Mouse (Mus musculus): ENCODE results near the gene Mef2c. TPM values are rescaled to one million over a fixed set of nuclear protein-coding genes. Genes with fewer than 3 reads are reported as not detected.
A peak's percentile ranks its signal among the peaks of the same experiment; 100 is the strongest.

Mef2c gene
- total RNA-seq, 2 experiments from 2014 or later, result 119 to 131 TPM

GRCm38 (mm10) chr13:83713661-83714291, 209.9 kb downstream of the Mef2c start:
- Histone ChIP-seq H3K4me3 (peak overlapping the region; percentile 50), H3K27ac (peak overlapping the region; percentile 100)
- peak in 1 of 2 experiments; percentile 33 for DNase-seq (ENCODE audit: low spot score in 2 of 2)
- no peak for TF ChIP-seq CTCF (conservative IDR thresholded peaks at IDR 0.05)

DNA sequence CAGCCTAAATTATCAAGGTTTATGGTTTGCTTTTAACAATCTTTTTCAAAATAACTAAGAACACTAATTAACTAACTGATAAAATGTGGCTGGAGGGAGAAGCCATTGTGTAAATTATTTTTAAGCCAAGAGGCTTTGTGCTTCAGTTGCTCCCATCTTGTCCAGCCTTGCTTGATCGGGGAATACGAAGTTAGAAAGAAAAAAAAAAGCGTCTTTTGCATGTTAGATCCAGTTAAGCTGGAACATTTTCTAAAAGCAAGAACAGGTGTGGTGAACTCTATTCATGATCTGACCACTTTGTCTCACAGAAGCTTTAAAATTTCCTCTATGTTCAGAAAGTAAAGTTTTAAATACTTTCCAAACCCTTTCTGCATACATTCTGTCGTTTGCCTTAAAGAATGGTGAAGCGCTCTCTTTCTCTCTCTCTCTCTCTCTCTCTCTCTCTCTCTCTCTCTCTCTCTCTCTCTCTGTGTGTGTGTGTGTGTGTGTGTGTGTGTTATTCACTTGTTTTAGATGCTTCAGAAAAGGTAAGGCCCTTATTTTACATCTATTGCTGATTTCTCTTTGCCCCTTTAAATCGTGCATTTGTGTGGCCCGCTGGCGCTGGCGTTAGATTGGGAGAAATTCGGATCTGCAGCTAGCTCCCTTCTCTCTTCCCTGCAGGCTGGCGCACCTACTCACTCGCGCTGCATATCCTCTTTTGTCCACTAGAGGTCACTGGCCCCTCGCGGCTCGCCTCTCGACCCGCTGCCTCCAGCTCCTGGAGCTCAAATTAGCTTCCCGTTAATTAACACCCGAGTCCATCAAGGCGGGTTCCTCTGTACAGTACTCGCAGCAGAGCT, 210.9 kb downstream of the Mef2c start:
- peak overlapping the region; percentile 88 for H3K4me3 ChIP-seq
- peak overlapping the region; percentile 100 for H3K27ac ChIP-seq
- peak; percentile 97 for DNase-seq (ENCODE audit: low spot score in 2 of 2)
- peak; percentile 96 for TF ChIP-seq CTCF (conservative IDR thresholded peaks at IDR 0.05)

DNA sequence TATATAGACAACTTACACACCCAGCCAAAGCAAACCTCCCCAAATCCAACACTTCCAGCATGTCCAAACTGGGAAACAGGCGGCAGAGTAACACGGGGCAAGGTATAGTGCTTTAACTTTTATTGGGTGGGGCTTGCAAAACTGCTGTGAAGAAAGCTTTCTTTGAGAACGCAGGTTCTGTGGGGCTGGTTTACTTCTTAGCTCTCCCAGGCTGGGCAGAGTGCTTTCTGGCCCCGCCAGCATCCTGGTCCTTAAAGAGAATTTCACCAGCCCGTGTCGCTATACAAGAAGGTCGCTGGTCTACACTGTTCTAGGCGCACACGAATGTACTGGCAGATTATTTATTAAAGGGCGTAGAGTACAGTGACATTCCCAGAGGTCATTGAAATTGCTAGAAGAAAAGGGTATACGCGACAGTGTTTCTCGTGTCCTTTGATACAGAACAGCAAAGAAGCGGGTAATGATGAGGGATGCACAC, 211.5 kb downstream of the Mef2c start:
- H3K4me3 ChIP-seq, result peak overlapping the region; percentile 88
- TF ChIP-seq CTCF (conservative IDR thresholded peaks at IDR 0.05), result no peak; the same call in 1 of the 2 replicates
- DNase-seq (ENCODE audit: low spot score in 2 of 2), result no peak
- peak overlapping the region; percentile 100 for H3K27ac ChIP-seq

GRCm38 (mm10) chr13:83715971-83716615, 212.3 kb downstream of the Mef2c start:
- H3K4me3 ChIP-seq, result peak overlapping the region; percentile 88
- peak overlapping the region; percentile 100 for H3K27ac ChIP-seq
- DNase-seq (ENCODE audit: low spot score in 2 of 2), result no peak
- no peak for TF ChIP-seq CTCF (conservative IDR thresholded peaks at IDR 0.05)

Measured in layer of hippocampus, adult 2 months (tissue).